Mouse (Mus musculus) stomach, embryonic 15.5 days (tissue): Measurements from ENCODE around the gene Fam181a. TPM values are rescaled to one million over a fixed set of nuclear protein-coding genes. Genes with fewer than 3 reads are reported as not detected.

Experiments used
- ATAC-seq: fragments of 200-750 bp; cut with Nextera tagmentation; 2 replicates; pipeline ENCODE4 v1.8.0; 2017; ENCODE audit warnings: low read depth, moderate number of reproducible peaks, moderate TSS enrichment; ENCODE audit not compliant: insufficient read depth, low FRiP score
- H3K27ac ChIP-seq: fragments of 300-500 bp; sonication (generic); 2 replicates; pipeline ENCODE4 v1.5.1; 2015; ENCODE audit warnings: mild to moderate bottlenecking, inconsistent platforms
- H3K27me3 ChIP-seq: fragments of 300-500 bp; sonication (generic); replicated peaks from 2 replicates; pipeline ENCODE4 v1.6.1; 2015; ENCODE audit warnings: inconsistent platforms
- H3K36me3 ChIP-seq: fragments of 300-500 bp; sonication (generic); 2 replicates; pipeline ENCODE4 v1.6.1; 2015; ENCODE audit warnings: inconsistent platforms
- H3K4me1 ChIP-seq: fragments of 300-500 bp; sonication (generic); 2 replicates; pipeline ENCODE4 v1.6.1; 2015; ENCODE audit warnings: inconsistent platforms
- H3K4me2 ChIP-seq: fragments of 300-500 bp; sonication (generic); 2 replicates; pipeline ENCODE4 v1.6.1; 2015; ENCODE audit warnings: mild to moderate bottlenecking, inconsistent platforms
- H3K4me3 ChIP-seq: fragments of 300-500 bp; sonication (generic); replicated peaks from 2 replicates; pipeline ENCODE4 v1.5.1; 2015; ENCODE audit warnings: inconsistent platforms
- H3K9ac ChIP-seq: fragments of 300-500 bp; sonication (generic); 2 replicates; pipeline ENCODE4 v1.6.1; 2015; ENCODE audit warnings: inconsistent platforms
- H3K9me3 ChIP-seq: fragments of 300-500 bp; sonication (generic); 2 replicates; pipeline ENCODE4 v1.6.1; 2016; ENCODE audit warnings: inconsistent platforms
- WGBS: fragments of 180-500 bp; shearing (Covaris S2); methylation state at CpG from one replicate; pipeline ENCODE4 v1.1.7; 2015; 5-methylcytosine and 5-hydroxymethylcytosine counted together
- polyA plus RNA-seq: library from polyadenylated mRNA; unstranded; fragments of >200 nt; fragmentation: Nextera tagmentation; extraction: Ambion mirVana; gene quantifications from 2 replicates; pipeline ENCODE4 v1.2.1, GENCODE M21; 2015

Gene Fam181a
- polyA plus RNA-seq, 1 experiment from 2014 or later: not detected

DNA sequence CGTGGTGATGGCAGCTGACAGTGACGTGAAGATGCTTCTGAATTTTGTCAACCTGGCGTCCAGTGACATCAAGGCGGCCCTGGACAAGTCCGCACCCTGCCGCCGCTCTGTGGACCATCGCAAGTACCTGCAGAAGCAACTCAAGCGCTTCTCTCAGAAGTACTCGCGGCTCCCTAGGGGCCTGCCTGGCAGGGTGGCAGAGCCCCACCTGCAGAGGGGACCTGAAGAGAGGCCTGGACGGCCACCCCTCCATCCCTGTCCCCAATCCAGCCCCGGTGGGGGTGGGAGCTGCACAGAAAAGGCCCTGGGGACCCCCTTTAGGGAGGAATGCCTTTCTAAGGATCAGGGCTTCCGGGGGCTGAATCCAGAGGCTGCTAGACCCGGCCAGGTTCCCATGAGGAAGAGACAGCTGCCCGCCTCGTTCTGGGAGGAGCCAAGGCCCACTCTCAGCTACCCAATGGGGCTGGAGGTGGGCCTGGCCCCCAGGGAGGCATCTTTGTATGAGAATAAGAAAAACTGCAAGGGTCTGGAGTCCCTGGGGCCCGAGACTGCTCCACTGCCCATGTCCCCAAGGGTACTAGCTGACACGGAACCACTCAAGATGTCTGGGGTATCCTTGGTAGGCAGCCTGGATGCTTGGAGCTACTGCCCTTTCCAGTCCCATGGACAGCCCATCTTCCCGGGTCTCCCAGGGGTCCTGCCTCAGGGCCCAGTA lies 5.2 kb downstream of the Fam181a start:
- WGBS: 49% methylated on average over 20 of the region's 20 CpGs
- Histone ChIP-seq H3K4me2 (no peak overlapping the region), H3K36me3 (no peaks in the 10 kb centered on the region), H3K4me1 (0 out of 2 replicates have a peak, but pooled peaks cover 3% of the 10 kb centered on the region), H3K9me3 (no peaks in the 10 kb centered on the region), H3K27me3 (peaks cover 23% of the 10 kb centered on the region; the same call in 1 of the 2 replicates), H3K9ac (no peak overlapping the region), H3K4me3 (no peak overlapping the region), H3K27ac (no peak overlapping the region)
- no peak for ATAC-seq

DNA sequence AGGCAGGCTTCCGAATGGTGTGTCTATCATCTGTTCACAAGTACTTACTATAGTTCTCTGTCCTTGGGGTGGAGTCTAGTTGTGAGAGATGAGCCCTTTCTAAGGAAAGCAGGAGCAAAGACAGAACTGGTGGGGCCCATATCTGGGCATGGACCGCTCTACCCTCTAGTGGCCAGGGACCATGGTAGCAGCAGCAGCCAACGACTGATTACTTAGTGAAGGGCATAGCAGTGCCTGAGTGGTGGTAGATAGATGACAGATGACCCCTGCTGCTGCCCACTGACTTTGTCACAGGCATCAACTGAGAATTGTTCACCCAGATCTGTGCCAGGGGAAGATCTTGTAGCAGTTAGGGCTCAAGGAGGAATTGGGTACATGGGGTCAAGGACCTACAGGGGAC lies 12.0 kb downstream of the Fam181a start:
- H3K27ac ChIP-seq: no peak overlapping the region
- H3K27me3 ChIP-seq: peaks cover 8% of the 10 kb centered on the region
- no peaks in the 10 kb centered on the region for H3K9me3 ChIP-seq
- 35% methylated on average over 3 of the region's 3 CpGs for WGBS
- no peak overlapping the region for H3K4me3 ChIP-seq
- H3K36me3 ChIP-seq: no peaks in the 10 kb centered on the region
- no peak for ATAC-seq
- H3K4me1 ChIP-seq: peaks cover 6% of the 10 kb centered on the region
- H3K9ac ChIP-seq: no peak overlapping the region
- no peak overlapping the region for H3K4me2 ChIP-seq

DNA sequence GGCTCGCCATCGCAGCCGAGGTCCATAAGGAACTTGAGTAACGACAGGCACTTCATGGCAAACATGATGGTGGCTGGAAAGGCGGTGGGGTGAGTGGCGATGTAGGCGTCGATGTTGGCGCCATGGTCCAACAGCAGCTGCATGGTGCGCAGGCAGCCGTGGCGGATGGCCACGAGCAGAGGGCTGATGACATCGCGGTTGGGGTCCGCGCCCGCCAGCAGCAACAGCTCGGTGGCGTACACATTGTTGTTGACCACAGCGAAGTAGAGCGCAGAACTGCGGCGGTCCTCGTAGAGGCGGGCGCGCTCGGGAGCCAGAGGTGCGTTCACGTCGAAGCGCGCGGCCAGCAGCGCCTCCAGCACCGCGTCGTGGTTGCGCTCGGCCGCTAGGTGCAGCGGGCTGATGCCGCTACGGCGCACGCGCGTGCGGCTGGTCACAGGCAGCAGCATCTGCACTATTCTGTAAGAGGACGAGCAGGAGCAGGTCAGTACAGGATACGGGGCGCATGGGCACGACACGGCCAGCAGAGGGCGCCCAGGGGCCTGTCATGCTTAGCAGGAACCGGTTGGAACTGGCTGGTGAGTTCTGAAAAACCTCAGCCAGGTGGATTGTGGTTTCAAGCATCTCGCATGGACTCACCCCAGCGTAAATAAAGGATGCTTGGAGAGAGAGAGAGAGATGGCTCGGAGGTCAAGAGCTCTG lies 14.5 kb downstream of the Fam181a start:
- Histone ChIP-seq H3K9me3 (no peaks in the 10 kb centered on the region), H3K4me2 (peak overlapping the region; percentile 67), H3K27me3 (peaks cover 8% of the 10 kb centered on the region), H3K36me3 (no peaks in the 10 kb centered on the region), H3K4me1 (peaks cover 6% of the 10 kb centered on the region), H3K4me3 (peak overlapping the region; percentile 29), H3K9ac (no peak overlapping the region), H3K27ac (no peak overlapping the region)
- WGBS: 10% methylated on average over 60 of the region's 60 CpGs
- ATAC-seq: peak; percentile 83

DNA sequence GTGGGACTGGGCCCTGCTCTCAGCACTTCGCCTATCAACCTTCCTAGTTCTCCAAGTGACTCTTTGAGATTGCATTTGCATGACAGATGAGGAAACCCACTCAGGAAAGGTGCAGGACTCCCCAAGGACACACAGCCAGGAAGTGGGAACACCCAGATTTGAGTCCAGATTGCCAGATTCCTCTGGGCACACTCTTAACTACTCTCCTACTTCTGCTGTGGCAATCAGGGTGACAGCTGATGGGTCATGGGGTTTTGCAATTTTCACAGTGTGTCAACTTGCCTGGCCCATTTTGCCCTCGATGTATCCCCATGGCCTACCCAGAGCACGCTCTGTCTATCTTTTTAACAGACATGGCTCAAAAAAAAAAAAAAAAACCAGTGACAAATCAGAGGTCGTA lies 15.8 kb downstream of the Fam181a start:
- ATAC-seq: no peak
- WGBS: 77% methylated on average over 4 of the region's 4 CpGs
- Histone ChIP-seq H3K4me3 (no peak overlapping the region), H3K9me3 (no peaks in the 10 kb centered on the region), H3K9ac (no peak overlapping the region), H3K36me3 (no peaks in the 10 kb centered on the region), H3K4me1 (peaks cover 6% of the 10 kb centered on the region), H3K27me3 (peaks cover 8% of the 10 kb centered on the region), H3K4me2 (no peak overlapping the region), H3K27ac (no peak overlapping the region)

DNA sequence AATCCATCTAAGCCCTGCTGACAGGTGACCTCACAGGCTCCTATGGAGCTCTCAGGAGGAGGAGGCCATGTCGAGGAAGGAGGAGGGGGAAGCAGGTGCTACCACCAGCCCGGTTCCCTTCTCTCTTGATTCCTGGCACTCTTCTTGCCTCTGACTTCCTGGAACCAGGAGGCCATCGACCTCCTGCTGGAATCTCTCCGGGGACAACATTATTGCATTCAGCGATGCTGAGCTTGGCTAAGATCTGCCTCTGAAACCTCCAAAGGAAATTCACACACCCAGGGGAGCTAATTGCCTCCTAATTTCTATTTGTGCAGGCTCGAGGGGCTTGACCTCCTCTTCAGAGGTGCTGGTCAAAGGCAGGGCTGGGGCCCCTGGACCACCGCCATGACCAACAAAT lies 16.3 kb downstream of the Fam181a start:
- H3K4me3 ChIP-seq: no peak overlapping the region
- H3K9me3 ChIP-seq: no peaks in the 10 kb centered on the region
- 25% methylated on average over 7 of the region's 7 CpGs for WGBS
- peaks cover 8% of the 10 kb centered on the region for H3K27me3 ChIP-seq
- no peak overlapping the region for H3K4me2 ChIP-seq
- H3K9ac ChIP-seq: no peak overlapping the region
- H3K4me1 ChIP-seq: peaks cover 6% of the 10 kb centered on the region
- H3K36me3 ChIP-seq: no peaks in the 10 kb centered on the region
- no peak for ATAC-seq
- no peak overlapping the region for H3K27ac ChIP-seq

DNA sequence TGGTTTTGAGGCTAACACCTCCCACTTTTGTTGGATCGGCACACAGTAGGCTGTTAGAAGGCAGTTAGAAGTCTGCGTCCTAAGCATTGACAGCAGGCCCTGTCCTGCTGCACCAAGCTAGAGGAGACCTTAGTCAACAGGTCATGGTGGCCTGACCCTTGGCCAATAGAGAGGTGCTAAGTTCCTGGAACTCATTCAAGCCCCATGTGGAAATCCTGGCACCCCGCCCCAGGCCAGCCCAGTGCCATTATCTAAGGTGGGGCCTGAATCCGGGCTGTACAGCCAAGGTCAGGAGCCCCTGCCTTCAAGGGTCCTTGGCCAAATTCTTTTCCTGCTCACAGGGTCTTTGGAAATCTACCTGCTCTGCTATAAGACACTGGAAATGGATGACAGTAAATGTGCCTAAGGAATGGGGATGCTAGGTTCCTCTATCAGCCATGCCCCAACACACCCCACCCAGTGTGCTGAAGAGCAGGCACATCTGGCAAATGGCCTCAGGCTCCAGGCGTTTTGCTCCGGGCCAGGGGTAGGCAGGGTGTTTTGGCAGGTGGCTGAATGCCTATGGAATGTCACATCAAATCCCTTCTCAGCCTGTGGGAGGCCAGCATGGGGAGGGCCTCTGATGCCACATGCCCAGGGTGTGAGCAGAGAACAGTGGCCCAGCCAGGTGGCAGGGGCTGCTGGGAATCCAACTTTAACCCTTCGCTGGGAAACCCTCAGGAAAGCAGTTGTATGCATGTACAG lies 17.8 kb downstream of the Fam181a start:
- H3K4me2 ChIP-seq: no peak overlapping the region
- H3K4me1 ChIP-seq: peaks cover 6% of the 10 kb centered on the region
- H3K9ac ChIP-seq: no peak overlapping the region
- H3K36me3 ChIP-seq: no peaks in the 10 kb centered on the region
- H3K4me3 ChIP-seq: no peak overlapping the region
- ATAC-seq: no peak
- no peak overlapping the region for H3K27ac ChIP-seq
- no peaks in the 10 kb centered on the region for H3K9me3 ChIP-seq
- H3K27me3 ChIP-seq: peaks cover 8% of the 10 kb centered on the region
- WGBS: 60% methylated on average over 7 of the region's 7 CpGs

DNA sequence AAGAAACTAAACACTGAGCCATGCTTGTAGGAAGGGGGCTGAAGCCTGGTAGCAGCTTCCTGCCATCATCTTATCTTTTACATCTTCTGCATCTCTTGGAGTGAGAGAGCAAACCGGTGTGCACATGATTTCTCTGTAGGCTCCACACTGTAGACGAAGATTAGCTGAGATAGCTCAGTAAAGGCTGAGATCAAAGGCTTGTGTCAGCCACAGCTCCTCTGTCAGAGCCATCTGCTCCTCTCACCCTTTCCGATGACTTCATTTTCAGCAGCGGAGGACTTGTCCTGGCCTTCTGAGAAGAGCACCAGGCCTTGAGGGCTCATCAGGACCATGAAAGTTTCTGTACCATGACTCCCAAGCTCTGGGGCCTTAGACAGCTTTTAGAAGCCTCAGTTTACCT lies 20.7 kb downstream of the Fam181a start:
- Histone ChIP-seq H3K36me3 (no peaks in the 10 kb centered on the region), H3K4me1 (no peaks in the 10 kb centered on the region), H3K27ac (no peak overlapping the region), H3K9me3 (no peaks in the 10 kb centered on the region), H3K9ac (no peak overlapping the region), H3K4me2 (no peak overlapping the region), H3K4me3 (no peak overlapping the region), H3K27me3 (no peaks in the 10 kb centered on the region)
- no peak for ATAC-seq
- WGBS: 49% methylated on average over 4 of the region's 4 CpGs

DNA sequence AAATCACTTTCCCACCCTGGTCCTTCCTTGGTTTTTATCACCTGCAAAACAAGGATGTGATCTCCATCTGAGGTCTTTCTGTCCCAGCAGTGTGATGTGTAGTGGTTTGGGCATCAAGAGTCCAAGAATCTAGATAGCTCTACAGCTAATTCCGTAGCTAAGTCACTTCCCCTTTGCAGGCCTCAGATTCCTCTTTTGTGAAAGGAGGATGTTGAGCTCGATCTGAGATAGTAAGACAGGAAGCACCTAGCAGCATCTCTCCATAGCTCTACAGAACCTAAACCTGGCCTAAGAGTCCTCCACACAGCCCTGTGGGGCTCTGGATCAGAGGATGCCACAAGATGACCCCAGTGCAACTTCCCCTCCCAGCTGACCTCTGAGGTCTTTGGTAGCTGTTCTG lies 22.1 kb downstream of the Fam181a start:
- no peaks in the 10 kb centered on the region for H3K27me3 ChIP-seq
- H3K27ac ChIP-seq: no peak overlapping the region
- no peak overlapping the region for H3K4me2 ChIP-seq
- ATAC-seq: no peak
- H3K4me1 ChIP-seq: no peaks in the 10 kb centered on the region
- H3K9me3 ChIP-seq: no peaks in the 10 kb centered on the region
- H3K4me3 ChIP-seq: no peak overlapping the region
- WGBS: 87% methylated on average over 2 of the region's 2 CpGs
- no peaks in the 10 kb centered on the region for H3K36me3 ChIP-seq
- no peak overlapping the region for H3K9ac ChIP-seq

DNA sequence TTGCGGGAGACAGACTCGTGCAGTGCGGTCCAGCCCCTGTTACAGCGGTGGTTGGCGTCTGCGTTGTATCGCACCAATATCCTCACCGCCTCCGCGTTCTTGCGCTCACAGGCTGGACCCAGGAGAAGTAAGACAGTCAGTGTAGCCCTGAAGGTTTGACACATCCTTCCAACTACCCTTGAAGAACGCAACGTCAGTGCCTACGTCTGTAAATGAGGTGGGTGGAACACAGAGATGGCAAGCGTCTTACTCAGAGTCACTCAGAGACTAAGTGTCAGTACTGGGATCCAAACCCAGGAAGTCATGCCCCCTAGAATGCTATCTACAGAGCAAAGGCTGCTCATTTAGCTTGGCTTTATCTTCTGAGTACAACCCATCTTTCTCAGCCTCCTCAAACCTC lies 22.7 kb downstream of the Fam181a start:
- Histone ChIP-seq H3K27ac (no peak overlapping the region), H3K9ac (no peak overlapping the region), H3K4me1 (no peaks in the 10 kb centered on the region), H3K4me3 (no peak overlapping the region), H3K4me2 (no peak overlapping the region), H3K27me3 (no peaks in the 10 kb centered on the region), H3K9me3 (no peaks in the 10 kb centered on the region), H3K36me3 (no peaks in the 10 kb centered on the region)
- WGBS: 90% methylated on average over 15 of the region's 15 CpGs
- no peak for ATAC-seq

DNA sequence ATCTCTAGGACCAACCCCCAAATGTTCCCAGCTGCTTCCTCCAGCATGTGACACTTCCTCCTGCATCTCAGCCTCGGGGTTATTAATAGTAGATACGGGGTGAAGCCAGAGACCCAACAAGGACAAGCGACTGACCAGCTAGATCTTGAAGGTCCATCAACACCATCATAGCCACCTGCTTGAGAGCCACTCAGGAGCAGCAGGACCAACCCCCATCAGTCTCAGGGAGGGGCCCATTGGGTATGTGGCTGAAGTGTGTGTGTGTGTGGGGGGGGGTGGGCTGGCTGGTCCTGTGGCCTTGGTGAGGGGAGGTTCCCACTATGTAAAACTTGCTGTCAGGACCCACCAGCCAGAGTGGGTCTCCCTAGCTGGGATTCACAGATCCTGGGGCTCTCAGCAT lies 26.0 kb downstream of the Fam181a start:
- H3K4me2 ChIP-seq: no peak overlapping the region
- no peaks in the 10 kb centered on the region for H3K36me3 ChIP-seq
- no peaks in the 10 kb centered on the region for H3K27me3 ChIP-seq
- H3K9ac ChIP-seq: no peak overlapping the region
- H3K27ac ChIP-seq: no peak overlapping the region
- H3K4me1 ChIP-seq: no peaks in the 10 kb centered on the region
- no peak for ATAC-seq
- H3K4me3 ChIP-seq: no peak overlapping the region
- WGBS: 80% methylated on average over 3 of the region's 3 CpGs
- no peaks in the 10 kb centered on the region for H3K9me3 ChIP-seq

DNA sequence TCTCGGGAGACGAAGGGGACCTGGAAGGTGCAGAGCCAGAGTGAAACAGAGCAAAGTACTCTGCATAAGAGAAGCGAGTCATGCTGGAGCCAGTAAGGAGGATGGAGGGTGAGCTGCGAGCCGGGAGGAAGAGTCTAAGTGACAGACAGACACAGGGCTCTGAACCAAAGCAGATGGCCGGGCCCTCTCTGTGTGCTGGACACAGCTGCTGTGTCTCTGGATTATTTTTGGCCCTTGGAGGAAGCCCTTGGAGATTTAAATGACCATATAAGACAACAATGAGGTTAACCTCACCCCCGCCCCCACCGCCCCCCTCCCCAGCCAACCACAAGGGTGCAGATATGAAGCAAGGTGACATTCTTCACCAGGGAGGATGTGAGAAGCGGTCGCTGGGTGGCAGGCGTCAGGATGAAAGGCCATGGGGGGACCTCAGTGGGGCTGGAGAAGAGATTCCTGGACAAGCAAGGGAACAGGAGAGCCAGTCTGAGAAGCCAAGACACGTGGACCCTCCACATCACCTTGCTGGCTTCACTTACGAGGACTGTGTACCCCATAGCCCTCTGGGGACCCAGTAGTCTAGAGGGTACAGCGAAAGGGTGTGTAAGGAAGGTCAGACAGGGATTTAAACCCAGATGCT lies 27.5 kb downstream of the Fam181a start:
- WGBS: 45% methylated on average over 14 of the region's 14 CpGs

More for the DNA sequence above, 27.5 kb downstream of the Fam181a start:
- no peak overlapping the region for H3K4me3 ChIP-seq
- H3K9ac ChIP-seq: no peak overlapping the region
- ATAC-seq: peak; percentile 54; the same call in 1 of the 2 replicates
- no peaks in the 10 kb centered on the region for H3K27me3 ChIP-seq
- no peaks in the 10 kb centered on the region for H3K9me3 ChIP-seq
- no peak overlapping the region for H3K27ac ChIP-seq
- H3K36me3 ChIP-seq: no peaks in the 10 kb centered on the region
- 0 out of 2 replicates have a peak overlapping the region, but pooled peaks have one; percentile 10 for H3K4me2 ChIP-seq
- H3K4me1 ChIP-seq: no peaks in the 10 kb centered on the region
